Mouse (Mus musculus) CD4-positive, CD25-positive, alpha-beta regulatory T cell, adult 9 weeks (primary cell): ENCODE data around the gene Ccnb1. TPM values are rescaled to one million over a fixed set of nuclear protein-coding genes. Genes with fewer than 3 reads are reported as not detected.

ENCODE experiments used
- polyA plus RNA-seq: library from polyadenylated mRNA; unstranded; fragments of 100-300 nt; shearing (Covaris generic); gene quantifications from one replicate; pipeline ENCODE4 v1.2.1, GENCODE M21; 2017

Gene Ccnb1
- 9.2 TPM for polyA plus RNA-seq

GRCm38 (mm10) chr13:100786414-100786867 is at the start of gene Ccnb1:
Gene Ccnb1, minus strand, starts transcription at chr13:100786570.

GRCm38 (mm10) chr13:100832741-100833639 is 46.6 kb upstream of the Ccnb1 start, which contains the start of gene Slc30a5:
Gene Slc30a5, minus strand, starts transcription at chr13:100833427.

GRCm38 (mm10) chr13:100775252-100776055 is 10.9 kb downstream of the Ccnb1 start, which contains the start of gene Cenph:
Gene Cenph, minus strand, starts transcription at chr13:100775899.

GRCm38 (mm10) chr13:100744036-100744744 is 42.2 kb downstream of the Ccnb1 start, which contains the start of gene Mrps36:
Gene Mrps36, minus strand, starts transcription at chr13:100744659.

GRCm38 (mm10) chr13:100730861-100731176 is 55.6 kb downstream of the Ccnb1 start, which contains the start of gene Cdk7:
Gene Cdk7, minus strand, starts transcription at chr13:100730939.

Other genes with a start within 250 kb of the Ccnb1 start
- 0.79 TPM for gene Ocln, start 233.9 kb downstream of the Ccnb1 start, polyA plus RNA-seq
- 7.0 TPM for gene Marveld2, start 169.6 kb downstream of the Ccnb1 start, polyA plus RNA-seq
- 167 TPM for gene Ak6, start 135.6 kb downstream of the Ccnb1 start, polyA plus RNA-seq
- 30.2 TPM for gene Rad17, start 135.5 kb downstream of the Ccnb1 start, polyA plus RNA-seq
- gene Taf9, start 135.0 kb downstream of the Ccnb1 start, polyA plus RNA-seq, result 5.1 TPM
- gene Ccdc125, start 116.9 kb downstream of the Ccnb1 start, polyA plus RNA-seq, result 27.6 TPM
- gene Cdk7, start 55.6 kb downstream of the Ccnb1 start, polyA plus RNA-seq, result 108 TPM
- 116 TPM for gene Mrps36, start 41.9 kb downstream of the Ccnb1 start, polyA plus RNA-seq
- gene Cenph, start 10.7 kb downstream of the Ccnb1 start, polyA plus RNA-seq, result 3.4 TPM
- gene Slc30a5, start 46.9 kb upstream of the Ccnb1 start, polyA plus RNA-seq, result 9.3 TPM